Mouse (Mus musculus) olfactory bulb, adult 2 months (tissue): ENCODE measurements around the gene Rpl13. TPM values are rescaled to one million over a fixed set of nuclear protein-coding genes. Genes with fewer than 3 reads are reported as not detected.

Experiments
- H3K27ac ChIP-seq: fragments of 200-500 bp; 2 replicates; pipeline ENCODE4 v1.5.1; 2012; ENCODE audit warnings: low read depth, low read length; ENCODE audit not compliant: insufficient read depth
- H3K4me1 ChIP-seq: fragments of 200-500 bp; 2 replicates; pipeline ENCODE4 v1.6.1; 2012; ENCODE audit warnings: low read length; ENCODE audit not compliant: control insufficient read depth, insufficient read depth
- H3K4me3 ChIP-seq: fragments of 200-500 bp; 2 replicates; pipeline ENCODE4 v1.5.1; 2012; ENCODE audit warnings: mild to moderate bottlenecking, low read depth, low read length, moderate library complexity; ENCODE audit not compliant: insufficient read depth
- CTCF ChIP-seq: fragments of 200-500 bp; IDR thresholded peaks from 2 replicates; pipeline ENCODE4 v1.5.1; 2012; ENCODE audit warnings: low read depth, mild to moderate bottlenecking, low read length, moderate library complexity; ENCODE audit not compliant: insufficient read depth
- POLR2A ChIP-seq: fragments of 200-500 bp; IDR thresholded peaks from 2 replicates; pipeline ENCODE4 v1.6.1; 2012; ENCODE audit warnings: mild to moderate bottlenecking, low read depth, low read length, moderate library complexity; ENCODE audit not compliant: insufficient read depth
- WGBS: fragments of 180-500 bp; shearing (Covaris S2); methylation state at CpG from one replicate; pipeline ENCODE4 v1.1.7; 2018; 5-methylcytosine and 5-hydroxymethylcytosine counted together
- polyA plus RNA-seq: library from polyadenylated mRNA; stranded (reverse); fragments of >200 nt; gene quantifications from 2 replicates; pipeline ENCODE4 v1.2.4, GENCODE M21; 2012; ENCODE audit warnings: low replicate concordance; ENCODE audit not compliant: missing spikeins, insufficient read depth, insufficient read length

Rpl13 gene
- polyA plus RNA-seq, 1 experiment, result not detected

DNA sequence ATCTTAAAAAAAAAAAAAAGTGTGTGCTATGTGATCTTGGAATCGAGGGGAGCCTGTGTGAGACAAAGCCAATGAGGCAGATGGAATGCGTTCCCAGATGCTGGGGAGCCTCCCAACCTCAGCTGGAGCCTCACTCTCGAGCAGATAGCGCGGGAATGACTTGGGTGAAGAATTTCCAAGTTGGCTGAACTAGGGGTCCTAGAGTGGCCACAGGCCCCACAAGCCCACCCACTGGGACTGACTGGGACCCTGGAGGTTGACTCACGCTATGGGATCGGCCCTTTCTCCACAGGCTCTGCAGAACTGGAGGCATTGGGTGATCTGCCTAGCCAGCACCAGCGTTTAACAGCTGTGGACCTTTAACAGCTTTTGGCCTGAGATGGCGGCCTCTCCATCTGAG, 34.1 kb downstream of the Rpl13 start:
- Histone ChIP-seq H3K27ac (no peak overlapping the region; the same call in 1 of the 2 replicates), H3K4me3 (no peak overlapping the region), H3K4me1 (peaks cover 45% of the 10 kb centered on the region)
- WGBS, result 87% methylated on average over 9 of the region's 9 CpGs
- no peak for TF ChIP-seq POLR2A
- no peak for TF ChIP-seq CTCF

DNA sequence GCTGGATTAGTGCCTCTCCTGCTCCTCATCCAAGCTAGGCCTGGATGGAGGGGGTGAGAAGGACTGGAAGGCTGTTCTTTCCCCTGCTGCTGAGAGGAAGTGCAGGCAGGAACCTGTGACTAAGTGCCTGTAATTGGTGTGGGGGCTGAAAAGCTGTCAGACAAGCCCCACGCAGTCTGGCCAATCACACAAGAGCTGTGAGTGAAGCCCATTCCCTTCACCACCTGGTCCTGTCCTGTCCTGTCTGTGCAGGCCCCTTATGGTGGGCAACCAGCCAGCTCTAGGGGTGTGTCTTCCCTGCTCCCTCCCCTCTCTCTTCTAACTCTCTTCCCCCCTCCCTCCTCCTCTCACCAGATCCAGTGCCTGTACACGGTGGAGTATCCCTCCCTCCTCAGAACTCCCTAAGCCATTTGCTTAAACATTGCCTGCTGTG, 35.5 kb downstream of the Rpl13 start:
- Histone ChIP-seq H3K4me1 (peaks cover 52% of the 10 kb centered on the region), H3K27ac (peak overlapping the region; percentile 88), H3K4me3 (no peak overlapping the region)
- WGBS, result 5% methylated on average over 2 of the region's 2 CpGs
- TF ChIP-seq CTCF (no peak), POLR2A (0 out of 2 replicates have a peak, but pooled peaks have one; percentile 25)

DNA sequence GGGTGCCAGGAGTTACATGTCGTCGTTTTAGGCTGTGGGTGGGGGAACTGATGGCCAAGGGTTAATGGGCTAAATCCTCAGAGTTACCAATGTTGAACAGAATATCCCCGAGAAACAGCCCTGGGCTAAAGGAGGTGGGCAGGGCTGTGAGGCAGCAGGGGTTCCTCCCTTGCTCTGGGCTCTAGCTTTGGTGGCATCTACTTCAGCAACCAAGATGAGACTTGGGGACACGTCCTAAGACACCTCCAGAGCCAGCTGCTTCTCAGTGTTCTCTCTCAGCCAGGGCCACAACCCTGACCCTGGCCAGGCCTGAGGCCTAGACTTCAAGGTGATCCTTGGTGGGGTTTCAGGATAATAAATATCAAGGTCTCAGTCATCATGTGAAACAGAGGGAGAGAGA, 36.6 kb downstream of the Rpl13 start:
- peaks cover 52% of the 10 kb centered on the region for H3K4me1 ChIP-seq
- no peak for TF ChIP-seq POLR2A
- H3K27ac ChIP-seq, result peak overlapping the region; percentile 88
- 63% methylated on average over 4 of the region's 4 CpGs for WGBS
- H3K4me3 ChIP-seq, result no peak overlapping the region

DNA sequence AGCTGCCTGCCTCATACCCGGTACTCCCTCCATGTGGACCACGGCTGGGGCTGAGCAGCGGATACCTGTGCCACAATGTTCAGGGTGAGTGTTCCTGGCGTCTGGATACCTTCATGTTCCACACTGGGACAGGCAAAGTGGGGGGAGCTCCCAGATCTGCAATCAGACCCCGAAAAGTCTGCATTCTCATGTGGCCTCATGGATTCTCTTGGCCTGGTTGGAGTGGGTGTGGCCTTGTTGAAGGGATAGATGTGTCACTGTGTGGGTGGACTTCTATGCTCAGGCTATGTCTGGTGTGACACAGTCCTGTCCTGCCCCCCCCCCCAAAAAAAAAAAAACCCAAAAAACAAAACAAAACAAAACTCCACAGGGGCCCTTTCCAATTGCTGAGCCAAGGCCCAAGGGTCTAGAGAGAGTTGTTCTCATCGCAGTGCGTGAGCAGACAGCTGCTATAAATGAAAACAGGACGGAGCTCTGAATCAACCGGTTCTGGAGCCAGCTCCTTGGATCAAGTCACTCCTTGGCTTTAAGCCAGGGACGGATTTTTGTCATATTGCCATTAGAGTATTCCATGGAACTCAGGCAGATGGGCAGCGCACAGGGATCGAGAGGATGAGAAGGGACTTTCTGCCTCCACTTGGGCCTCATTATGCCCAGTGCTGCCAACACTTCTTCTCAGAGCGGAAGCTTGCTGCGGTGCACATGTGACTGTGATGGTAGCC, 39.8 kb downstream of the Rpl13 start:
- TF ChIP-seq CTCF, result no peak
- no peak for TF ChIP-seq POLR2A
- H3K4me3 ChIP-seq, result no peak overlapping the region
- 59% methylated on average over 14 of the region's 14 CpGs for WGBS
- no peak overlapping the region for H3K27ac ChIP-seq
- peaks cover 35% of the 10 kb centered on the region for H3K4me1 ChIP-seq

DNA sequence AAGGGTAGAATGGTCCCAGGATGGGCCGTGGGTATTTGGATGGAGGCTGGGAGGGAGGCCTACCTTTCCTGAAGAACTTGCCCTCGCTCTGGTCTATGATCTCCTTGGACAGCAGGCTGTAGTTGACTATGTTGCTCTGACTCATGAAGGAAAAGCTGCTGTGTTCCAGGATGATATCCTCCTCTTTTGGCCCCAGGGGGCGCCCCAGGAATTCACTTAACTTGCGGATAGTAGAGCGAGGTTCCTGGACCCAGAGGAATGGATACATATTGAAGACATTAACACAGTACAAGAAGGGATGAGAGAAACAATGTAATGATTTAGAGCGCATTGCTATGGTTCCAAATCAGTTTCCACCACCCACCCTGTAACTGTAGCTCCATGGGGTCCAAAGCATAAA, 43.1 kb downstream of the Rpl13 start:
- H3K27ac ChIP-seq, result no peak overlapping the region
- TF ChIP-seq CTCF (no peak), POLR2A (no peak)
- H3K4me3 ChIP-seq, result no peak overlapping the region
- peaks cover 12% of the 10 kb centered on the region for H3K4me1 ChIP-seq
- WGBS, result 75% methylated on average over 6 of the region's 6 CpGs

DNA sequence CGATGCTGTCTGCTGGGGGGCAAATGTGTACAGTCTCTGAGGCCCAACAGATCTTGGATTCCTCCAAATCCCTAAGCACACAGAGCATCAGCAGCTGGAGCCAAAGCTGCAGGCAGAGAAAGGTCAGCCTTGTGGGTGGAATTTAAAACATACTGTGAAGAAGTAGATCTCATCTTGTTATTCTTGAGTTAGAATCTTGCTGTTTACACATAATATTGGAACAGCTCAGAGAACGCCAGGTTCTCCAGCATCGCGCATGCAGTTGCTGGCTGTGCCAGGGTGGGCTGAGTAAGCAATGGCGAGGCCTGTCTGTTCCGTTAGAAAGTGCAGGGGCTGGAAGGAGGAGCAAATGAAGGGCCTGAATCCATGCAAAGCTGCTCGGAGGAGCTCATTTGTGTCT, 44.2 kb downstream of the Rpl13 start:
- H3K27ac ChIP-seq, result peak overlapping the region; percentile 84
- H3K4me3 ChIP-seq, result no peak overlapping the region
- WGBS, result 32% methylated on average over 7 of the region's 7 CpGs
- TF ChIP-seq POLR2A, result no peak
- TF ChIP-seq CTCF, result no peak
- peaks cover 12% of the 10 kb centered on the region for H3K4me1 ChIP-seq

DNA sequence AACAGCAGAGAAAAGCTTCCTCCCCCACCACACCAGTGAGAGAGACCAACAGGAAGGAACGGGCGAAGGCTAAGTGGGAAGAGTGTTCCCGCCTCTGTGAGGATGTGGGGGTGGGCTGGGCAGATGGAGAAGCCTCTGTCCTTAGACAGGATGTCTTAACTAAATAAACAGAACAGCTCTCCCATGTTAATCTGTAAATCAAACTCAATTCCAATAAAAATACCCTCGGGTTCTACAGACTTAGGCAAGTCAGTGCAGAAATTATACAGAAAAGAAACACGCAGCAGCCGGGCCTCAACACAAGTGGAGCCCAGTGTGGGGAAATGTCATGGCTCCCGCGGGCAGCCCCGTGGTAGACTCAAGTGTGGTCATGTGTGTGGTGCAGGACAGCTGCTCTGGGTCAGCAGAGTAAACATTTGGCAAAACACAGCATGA, 48.6 kb downstream of the Rpl13 start:
- no peak overlapping the region for H3K27ac ChIP-seq
- TF ChIP-seq CTCF (no peak), POLR2A (no peak)
- H3K4me3 ChIP-seq, result no peak overlapping the region
- peaks cover 5% of the 10 kb centered on the region for H3K4me1 ChIP-seq
- whole genome bisulfite sequencing, result 50% methylated on average over 9 of the region's 9 CpGs

Other genes starting within 250 kb of the Rpl13 start
- 219 and 228 TPM in 2 replicates for gene Ankrd11, start 60.1 kb upstream of the Rpl13 start, polyA plus RNA-seq
- 361 TPM in 1 of 2 replicates, not detected in the other for gene Spg7, start 39.4 kb upstream of the Rpl13 start, polyA plus RNA-seq
- gene Cpne7, start 15.0 kb downstream of the Rpl13 start, polyA plus RNA-seq, result not detected in 2 replicates
- gene Sult5a1, start 56.0 kb downstream of the Rpl13 start, polyA plus RNA-seq, result not detected in 2 replicates
- not detected in 2 replicates for gene Dpep1, start 83.9 kb downstream of the Rpl13 start, polyA plus RNA-seq
- not detected in 2 replicates for gene Chmp1a, start 110.4 kb downstream of the Rpl13 start, polyA plus RNA-seq
- gene Spata33, start 110.5 kb downstream of the Rpl13 start, polyA plus RNA-seq, result not detected in 2 replicates
- not detected in 2 replicates for gene Cdk10, start 122.5 kb downstream of the Rpl13 start, polyA plus RNA-seq
- gene Spata2l, start 133.9 kb downstream of the Rpl13 start, polyA plus RNA-seq, result not detected in 2 replicates
- gene Zfp276, start 151.8 kb downstream of the Rpl13 start, polyA plus RNA-seq, result not detected in 2 replicates
- gene Vps9d1, start 152.0 kb downstream of the Rpl13 start, polyA plus RNA-seq, result not detected in 2 replicates
- not detected in 2 replicates for gene Fanca, start 216.2 kb downstream of the Rpl13 start, polyA plus RNA-seq
- not detected in 2 replicates for gene Spire2, start 230.4 kb downstream of the Rpl13 start, polyA plus RNA-seq